Mouse (Mus musculus) kidney, embryonic 14.5 days (tissue): ENCODE data around the gene Ccdc42. TPM values are rescaled to one million over a fixed set of nuclear protein-coding genes. Genes with fewer than 3 reads are reported as not detected.

ENCODE experiments used
- ATAC-seq: fragments of 200-750 bp; cut with Nextera tagmentation; 2 replicates; pipeline ENCODE4 v1.8.0; 2017; ENCODE audit warnings: moderate number of reproducible peaks, mild to moderate bottlenecking, moderate TSS enrichment, moderate library complexity; ENCODE audit not compliant: low FRiP score, low TSS enrichment
- H3K27ac ChIP-seq: fragments of 300-500 bp; sonication (generic); 2 replicates; pipeline ENCODE4 v1.5.1; 2014; ENCODE audit warnings: low read depth, mild to moderate bottlenecking, low read length, moderate library complexity, mixed read lengths
- H3K27me3 ChIP-seq: fragments of 300-500 bp; sonication (generic); 2 replicates; pipeline ENCODE4 v1.6.1; 2014; ENCODE audit warnings: mild to moderate bottlenecking, low read length; ENCODE audit not compliant: control insufficient read depth, insufficient read depth
- H3K36me3 ChIP-seq: fragments of 300-500 bp; sonication (generic); 2 replicates; pipeline ENCODE4 v1.6.1; 2014; ENCODE audit warnings: low read length, mixed read lengths; ENCODE audit not compliant: control insufficient read depth, insufficient read depth
- H3K4me1 ChIP-seq: fragments of 300-500 bp; sonication (generic); 2 replicates; pipeline ENCODE4 v1.6.1; 2014; ENCODE audit warnings: low read length, mixed read lengths; ENCODE audit not compliant: control insufficient read depth, insufficient read depth
- H3K4me2 ChIP-seq: fragments of 300-500 bp; sonication (generic); replicated peaks from 2 replicates; pipeline ENCODE4 v1.6.1; 2014; ENCODE audit warnings: low read depth, mild to moderate bottlenecking, low read length
- H3K4me3 ChIP-seq: fragments of 300-500 bp; sonication (generic); 2 replicates; pipeline ENCODE4 v1.5.1; 2014; ENCODE audit warnings: mild to moderate bottlenecking, low read length
- H3K9ac ChIP-seq: fragments of 300-500 bp; sonication (generic); 2 replicates; pipeline ENCODE4 v1.6.1; 2014; ENCODE audit warnings: low read depth, mild to moderate bottlenecking, low read length, moderate library complexity
- H3K9me3 ChIP-seq: fragments of 300-500 bp; sonication (generic); 2 replicates; pipeline ENCODE4 v1.6.1; 2016; ENCODE audit warnings: low read length; ENCODE audit not compliant: control insufficient read depth
- WGBS: fragments of 180-500 bp; shearing (Covaris S2); extraction: QIAGEN DNeasy Blood & Tissue Kit; methylation state at CpG from one replicate; pipeline ENCODE4 v1.1.7; 2014; 5-methylcytosine and 5-hydroxymethylcytosine counted together
- polyA plus RNA-seq: library from polyadenylated mRNA; unstranded; fragments of >200 nt; fragmentation: Nextera tagmentation; extraction: Ambion mirVana; gene quantifications from 2 replicates; pipeline ENCODE4 v1.2.1, GENCODE M21; 2014

Gene Ccdc42
- polyA plus RNA-seq, 1 experiment from 2014 or later = 2.5 TPM

- H3K4me2 ChIP-seq = no peak overlapping the region
- H3K9ac ChIP-seq = no peak overlapping the region
These were observed 13.8 kb downstream of the Ccdc42 start for GRCm38 (mm10) chr11:68600551-68601021.

GRCm38 (mm10) chr11:68601486-68601991 lies 14.7 kb downstream of the Ccdc42 start:
- no peaks in the 10 kb centered on the region for H3K9me3 ChIP-seq
- no peaks in the 10 kb centered on the region for H3K27me3 ChIP-seq
- 14% methylated on average over 9 of the region's 9 CpGs for WGBS
- H3K9ac ChIP-seq = no peak overlapping the region
- peak overlapping the region; percentile 85 for H3K27ac ChIP-seq
- ATAC-seq = no peak
- H3K4me1 ChIP-seq = peaks cover 32% of the 10 kb centered on the region
- H3K4me2 ChIP-seq = no peak overlapping the region
- H3K4me3 ChIP-seq = no peak overlapping the region
- H3K36me3 ChIP-seq = no peaks in the 10 kb centered on the region

More at GRCm38 (mm10) chr11:68600551-68601021, 13.8 kb downstream of the Ccdc42 start:
- Histone ChIP-seq H3K4me1 (peaks cover 32% of the 10 kb centered on the region), H3K27me3 (no peaks in the 10 kb centered on the region), H3K36me3 (no peaks in the 10 kb centered on the region), H3K4me3 (no peak overlapping the region), H3K9me3 (no peaks in the 10 kb centered on the region), H3K27ac (peak overlapping the region; percentile 85)
- ATAC-seq = peak; percentile 75
- 13% methylated on average over 6 of the region's 6 CpGs for WGBS

- Histone ChIP-seq H3K27ac (peak overlapping the region; percentile 85), H3K4me3 (no peak overlapping the region), H3K4me1 (peaks cover 32% of the 10 kb centered on the region), H3K27me3 (no peaks in the 10 kb centered on the region), H3K9me3 (no peaks in the 10 kb centered on the region), H3K9ac (no peak overlapping the region), H3K4me2 (no peak overlapping the region), H3K36me3 (no peaks in the 10 kb centered on the region)
- peak; percentile 76 for ATAC-seq
- 6% methylated on average over 8 of the region's 8 CpGs for WGBS
These were observed 15.5 kb downstream of the Ccdc42 start for GRCm38 (mm10) chr11:68602200-68602931.

GRCm38 (mm10) chr11:68607046-68607445 lies 20.2 kb downstream of the Ccdc42 start:
- H3K9ac ChIP-seq = no peak overlapping the region
- WGBS = 83% methylated on average over 2 of the region's 2 CpGs
- H3K9me3 ChIP-seq = no peaks in the 10 kb centered on the region
- no peak for ATAC-seq
- H3K4me1 ChIP-seq = peaks cover 14% of the 10 kb centered on the region
- H3K27me3 ChIP-seq = no peaks in the 10 kb centered on the region
- H3K27ac ChIP-seq = no peak overlapping the region
- H3K36me3 ChIP-seq = no peaks in the 10 kb centered on the region
- H3K4me3 ChIP-seq = no peak overlapping the region
- H3K4me2 ChIP-seq = no peak overlapping the region

- no peaks in the 10 kb centered on the region for H3K9me3 ChIP-seq
- H3K4me1 ChIP-seq = peaks cover 14% of the 10 kb centered on the region; the same call in 1 of the 2 replicates
- H3K4me2 ChIP-seq = no peak overlapping the region
- no peak overlapping the region for H3K9ac ChIP-seq
- no peak overlapping the region for H3K27ac ChIP-seq
- H3K36me3 ChIP-seq = no peaks in the 10 kb centered on the region
- no peaks in the 10 kb centered on the region for H3K27me3 ChIP-seq
- H3K4me3 ChIP-seq = no peak overlapping the region
- 50% methylated on average over 9 of the region's 9 CpGs for WGBS
- no peak for ATAC-seq
These were observed 23.2 kb downstream of the Ccdc42 start for GRCm38 (mm10) chr11:68609910-68610566.

- Histone ChIP-seq H3K27ac (no peak overlapping the region), H3K27me3 (no peaks in the 10 kb centered on the region), H3K9me3 (no peaks in the 10 kb centered on the region), H3K4me3 (no peak overlapping the region), H3K9ac (no peak overlapping the region), H3K4me1 (peaks cover 14% of the 10 kb centered on the region; the same call in 1 of the 2 replicates), H3K36me3 (no peaks in the 10 kb centered on the region), H3K4me2 (no peak overlapping the region)
- no peak for ATAC-seq
- 89% methylated on average over 8 of the region's 8 CpGs for WGBS
These were observed 23.7 kb downstream of the Ccdc42 start for GRCm38 (mm10) chr11:68610567-68610947.

GRCm38 (mm10) chr11:68613071-68613711 lies 26.4 kb downstream of the Ccdc42 start:
- Histone ChIP-seq H3K4me1 (peaks cover 14% of the 10 kb centered on the region; the same call in 1 of the 2 replicates), H3K9ac (no peak overlapping the region), H3K4me3 (no peak overlapping the region), H3K27ac (peak overlapping the region; percentile 79), H3K9me3 (no peaks in the 10 kb centered on the region), H3K27me3 (no peaks in the 10 kb centered on the region), H3K36me3 (no peaks in the 10 kb centered on the region), H3K4me2 (no peak overlapping the region)
- peak; percentile 55; the same call in 1 of the 2 replicates for ATAC-seq
- 27% methylated on average over 5 of the region's 5 CpGs for whole genome bisulfite sequencing

GRCm38 (mm10) chr11:68622751-68623150 lies 35.9 kb downstream of the Ccdc42 start:
- ATAC-seq = no peak
- Histone ChIP-seq H3K4me2 (peak overlapping the region; percentile 35), H3K9me3 (no peaks in the 10 kb centered on the region), H3K9ac (no peak overlapping the region), H3K36me3 (no peaks in the 10 kb centered on the region), H3K4me3 (no peak overlapping the region), H3K27me3 (no peaks in the 10 kb centered on the region), H3K27ac (peak overlapping the region; percentile 85), H3K4me1 (peaks cover 16% of the 10 kb centered on the region)
- 32% methylated on average over 9 of the region's 9 CpGs for WGBS
